Mouse (Mus musculus) right cerebral cortex, postnatal 10 days (tissue): Measurements from ENCODE around the gene Nfya.

ENCODE experiments used
- DNase-seq, 2 experiments: peaks; one replicate each; pipeline ENCODE4 v3.0.0; 2021; ENCODE audit warnings: low spot score in 2 of 2

The Nfya gene

GRCm38 (mm10) chr17:48343065-48343464 is 66.6 kb downstream of the Nfya start:
- no peak for DNase-seq

DNA sequence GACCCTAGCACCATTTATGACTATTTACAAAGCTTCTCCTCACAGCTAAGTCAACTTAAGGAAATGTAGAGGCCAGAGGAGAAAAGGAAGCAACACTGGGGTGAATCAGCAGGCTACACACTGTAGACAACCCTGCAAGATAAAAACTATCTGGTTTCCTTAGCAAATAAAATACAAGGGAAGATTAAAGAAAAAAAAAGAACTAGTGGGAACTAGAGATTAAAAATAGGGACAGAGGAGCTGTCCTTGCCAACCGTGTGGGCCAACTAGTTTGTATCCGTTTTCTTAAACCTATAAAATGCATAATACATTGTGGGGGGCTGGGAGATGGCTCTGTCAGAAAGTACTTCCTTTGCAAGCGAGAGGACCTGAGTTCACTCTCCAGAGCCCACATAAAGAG is 67.8 kb downstream of the Nfya start:
- no peak for DNase-seq

- no peak for DNase-seq
Measured at GRCm38 (mm10) chr17:48340267-48340666, 69.4 kb downstream of the Nfya start.
